Mouse (Mus musculus) ES-Bruce4 (cell line): Measurements from ENCODE around the gene Ikzf1.

Experiments used
- CTCF ChIP-seq: IDR thresholded peaks from one replicate; pipeline ENCODE4 v1.8.1; 2011; ENCODE audit warnings: low read depth, low read length
- EP300 ChIP-seq: IDR thresholded peaks from 2 replicates; pipeline ENCODE4 v1.6.1; 2011; ENCODE audit warnings: low read depth, low read length; ENCODE audit not compliant: insufficient read depth

DNA sequence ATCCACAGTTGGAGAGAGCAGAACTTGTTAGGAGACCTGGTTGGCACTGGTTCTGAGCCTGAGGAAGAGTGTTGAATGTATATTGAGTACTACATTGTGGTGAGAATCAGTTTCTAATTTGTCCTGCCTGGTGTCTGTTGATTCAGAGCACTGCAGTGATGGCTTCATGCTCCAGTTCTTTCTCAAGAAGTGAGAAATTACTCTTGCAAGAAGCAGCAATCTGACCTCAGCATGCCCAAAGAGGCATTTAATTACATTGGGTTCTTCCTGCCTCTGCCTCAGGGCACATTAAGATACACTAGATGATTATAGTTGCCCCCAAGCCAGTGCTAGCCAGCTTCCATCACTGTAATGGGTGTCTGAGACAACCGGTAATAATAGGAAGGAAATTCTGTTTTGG lies 74.1 kb downstream of the Ikzf1 start:
- TF ChIP-seq CTCF (no peak), EP300 (no peak)
